Mouse (Mus musculus) hindbrain, postnatal 0 days (tissue): ENCODE data around the gene Ttc3. TPM values are rescaled to one million over a fixed set of nuclear protein-coding genes. Genes with fewer than 3 reads are reported as not detected.
"Not testable (repeated sequence)": the region's sequence is repeated elsewhere in the genome, so short reads cannot be mapped to it uniquely, and the experiment has no call there.

Experiments used
- ATAC-seq: fragments of 200-750 bp; cut with Nextera tagmentation; 2 replicates; pipeline ENCODE4 v1.8.0; 2017; ENCODE audit warnings: mild to moderate bottlenecking, moderate TSS enrichment, moderate library complexity
- DNase-seq: peaks from one replicate; pipeline ENCODE4 v3.0.0-alpha.2; 2015; ENCODE audit warnings: low spot score
- H3K27ac ChIP-seq: fragments of 300-500 bp; sonication (generic); 2 replicates; pipeline ENCODE4 v1.5.1; 2014; ENCODE audit warnings: mild to moderate bottlenecking
- H3K27me3 ChIP-seq: fragments of 300-500 bp; sonication (generic); 2 replicates; pipeline ENCODE4 v1.6.1; 2014; ENCODE audit warnings: low read length, mixed read lengths; ENCODE audit not compliant: insufficient read depth
- H3K36me3 ChIP-seq: fragments of 300-500 bp; sonication (generic); 2 replicates; pipeline ENCODE4 v1.6.1; 2014; ENCODE audit warnings: low read length, mixed read lengths; ENCODE audit not compliant: insufficient read depth
- H3K4me1 ChIP-seq: fragments of 300-500 bp; sonication (generic); 2 replicates; pipeline ENCODE4 v1.6.1; 2014; ENCODE audit warnings: antibody characterized with exemption, low read length, mixed read lengths; ENCODE audit not compliant: insufficient read depth
- H3K4me2 ChIP-seq: fragments of 300-500 bp; sonication (generic); 2 replicates; pipeline ENCODE4 v1.6.1; 2014; ENCODE audit warnings: low read depth, mild to moderate bottlenecking, low read length, moderate library complexity, mixed read lengths
- H3K4me3 ChIP-seq: fragments of 300-500 bp; sonication (generic); 2 replicates; pipeline ENCODE4 v1.5.1; 2014; ENCODE audit warnings: low read length
- H3K9ac ChIP-seq: fragments of 300-500 bp; sonication (generic); replicated peaks from 2 replicates; pipeline ENCODE4 v1.6.1; 2014; ENCODE audit warnings: mild to moderate bottlenecking, low read length, moderate library complexity, mixed read lengths
- H3K9me3 ChIP-seq: fragments of 300-500 bp; sonication (generic); 2 replicates; pipeline ENCODE4 v1.6.1; 2016; ENCODE audit warnings: low read length, mixed read lengths
- CTCF ChIP-seq: IDR thresholded peaks from 2 replicates; pipeline ENCODE4 v1.5.1; 2016; ENCODE audit warnings: antibody characterized with exemption, control low read depth, low read depth
- WGBS: fragments of 180-500 bp; shearing (Covaris S2); extraction: QIAGEN DNeasy Blood & Tissue Kit; methylation state at CpG from one replicate; pipeline ENCODE4 v1.1.7; 2014; 5-methylcytosine and 5-hydroxymethylcytosine counted together
- polyA plus RNA-seq: library from polyadenylated mRNA; unstranded; fragments of >200 nt; fragmentation: Nextera tagmentation; extraction: Ambion mirVana; gene quantifications from 2 replicates; pipeline ENCODE4 v1.2.1, GENCODE M21; 2015
- total RNA-seq: library from RNA; depleted of rRNA; stranded (reverse); fragments of >200 nt; gene quantifications from 2 replicates; pipeline ENCODE4 v1.2.3, GENCODE M21; 2014

Gene Ttc3
- total and polyA plus RNA-seq, 2 experiments from 2014 or later: 848 to 985 TPM

DNA sequence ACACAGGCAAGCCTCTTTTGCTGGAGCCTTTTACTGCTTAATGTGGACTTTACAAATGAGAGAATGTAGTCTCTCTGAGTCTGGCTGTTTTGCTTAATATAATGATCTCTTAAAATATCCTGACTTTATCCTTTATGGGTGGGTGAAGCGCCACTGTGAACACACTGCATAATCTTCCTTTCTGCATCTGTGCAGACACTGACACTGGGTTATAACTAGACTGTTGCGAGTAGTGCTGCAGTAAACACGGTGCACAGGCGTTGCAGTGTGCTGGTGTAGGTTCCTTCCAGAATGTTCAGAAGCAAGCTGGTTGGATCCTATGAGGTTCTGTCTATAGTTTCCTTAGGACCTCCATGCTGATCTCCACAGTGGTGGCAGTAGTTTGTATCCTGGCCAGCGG is 118.9 kb downstream of the Ttc3 start:
- ATAC-seq (no peak), DNase-seq (no peak)
- Histone ChIP-seq H3K27me3 (no peaks in the 10 kb centered on the region), H3K9ac (no peak overlapping the region), H3K36me3 (no peaks in the 10 kb centered on the region), H3K4me3 (no peak overlapping the region), H3K4me2 (no peak overlapping the region), H3K27ac (no peak overlapping the region), H3K4me1 (no peaks in the 10 kb centered on the region), H3K9me3 (no peaks in the 10 kb centered on the region)
- TF ChIP-seq CTCF: no peak
- WGBS: 89% methylated on average over 5 of the region's 5 CpGs

DNA sequence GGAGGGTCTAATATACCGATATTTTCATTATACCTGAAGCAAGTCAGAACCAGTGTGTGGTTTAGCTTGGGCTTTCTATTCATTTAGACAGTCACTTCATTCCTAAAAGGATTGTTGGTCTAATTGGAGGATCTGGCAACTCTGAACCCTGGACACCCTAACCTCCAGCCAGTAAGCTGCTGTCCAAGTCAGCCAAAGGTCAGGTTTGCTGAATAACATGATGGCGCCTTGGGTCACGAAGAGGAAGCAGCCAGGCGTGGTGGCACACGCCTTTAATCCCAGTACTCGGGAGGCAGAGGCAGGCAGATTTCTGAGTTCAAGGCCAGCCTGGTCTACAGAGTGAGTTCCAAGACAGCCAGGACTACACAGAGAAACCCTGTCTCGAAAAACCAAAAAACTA is 126.8 kb downstream of the Ttc3 start:
- not testable (repeated sequence) for ATAC-seq, DNase-seq, H3K27me3 ChIP-seq, H3K4me2 ChIP-seq, H3K4me1 ChIP-seq, H3K9ac ChIP-seq, H3K4me3 ChIP-seq, H3K27ac ChIP-seq, H3K9me3 ChIP-seq
- 92% methylated on average over 7 of the region's 7 CpGs for WGBS
- peaks cover 54% of the 10 kb centered on the region for H3K36me3 ChIP-seq

DNA sequence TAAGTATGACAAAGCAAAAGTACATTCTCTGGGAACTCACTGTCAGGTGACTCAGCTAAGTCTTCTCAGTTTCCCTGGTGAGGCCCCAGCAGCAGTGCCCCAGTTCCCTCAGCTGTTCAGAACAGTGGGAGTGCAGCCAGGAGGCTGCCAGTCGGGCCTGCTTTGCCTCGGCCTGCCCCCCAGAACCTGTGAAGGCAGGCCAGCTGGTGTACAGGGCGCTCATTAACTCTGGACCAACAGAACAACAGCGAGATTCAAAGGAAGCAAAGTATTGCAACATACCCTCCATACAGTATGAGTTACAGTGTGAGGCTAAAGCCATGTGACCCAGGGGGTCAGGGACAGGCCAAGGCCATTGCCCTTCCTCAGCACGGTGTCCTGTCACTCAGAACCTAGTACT is 127.5 kb downstream of the Ttc3 start:
- Histone ChIP-seq H3K4me3 (no peak overlapping the region), H3K4me2 (no peak overlapping the region), H3K4me1 (no peaks in the 10 kb centered on the region), H3K9me3 (no peaks in the 10 kb centered on the region), H3K27ac (peak overlapping the region; percentile 8; the same call in 1 of the 2 replicates), H3K27me3 (no peaks in the 10 kb centered on the region), H3K9ac (no peak overlapping the region), H3K36me3 (peaks cover 58% of the 10 kb centered on the region)
- TF ChIP-seq CTCF: no peak
- WGBS: 60% methylated on average over 5 of the region's 5 CpGs
- peak; percentile 39 for DNase-seq
- peak; percentile 75; the same call in 1 of the 2 replicates for ATAC-seq

DNA sequence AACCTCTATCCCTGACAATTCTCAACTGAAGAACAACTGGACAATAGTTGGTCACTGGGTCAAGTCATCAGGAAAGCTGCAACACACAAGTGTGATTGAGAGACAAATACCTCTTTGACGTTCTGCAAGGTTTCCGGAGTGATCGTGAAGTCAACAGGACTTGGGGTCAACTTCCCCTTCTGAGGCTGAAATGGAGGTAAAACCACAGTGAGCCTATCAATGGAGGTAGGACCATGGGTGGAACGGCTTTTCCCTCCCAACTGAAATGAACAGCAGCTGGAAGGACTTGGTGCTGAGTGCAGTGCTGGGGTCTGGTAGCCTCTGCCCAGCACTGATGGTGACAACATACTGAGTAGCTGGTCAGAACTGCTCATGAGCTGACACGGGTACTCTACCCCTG is 133.8 kb downstream of the Ttc3 start:
- Histone ChIP-seq H3K9ac (no peak overlapping the region), H3K9me3 (no peaks in the 10 kb centered on the region), H3K4me2 (no peak overlapping the region), H3K27me3 (no peaks in the 10 kb centered on the region), H3K4me1 (no peaks in the 10 kb centered on the region), H3K4me3 (no peak overlapping the region), H3K36me3 (peaks cover 52% of the 10 kb centered on the region), H3K27ac (no peak overlapping the region)
- ATAC-seq (no peak), DNase-seq (no peak)
- WGBS: 95% methylated on average over 5 of the region's 5 CpGs
- no peak for TF ChIP-seq CTCF

DNA sequence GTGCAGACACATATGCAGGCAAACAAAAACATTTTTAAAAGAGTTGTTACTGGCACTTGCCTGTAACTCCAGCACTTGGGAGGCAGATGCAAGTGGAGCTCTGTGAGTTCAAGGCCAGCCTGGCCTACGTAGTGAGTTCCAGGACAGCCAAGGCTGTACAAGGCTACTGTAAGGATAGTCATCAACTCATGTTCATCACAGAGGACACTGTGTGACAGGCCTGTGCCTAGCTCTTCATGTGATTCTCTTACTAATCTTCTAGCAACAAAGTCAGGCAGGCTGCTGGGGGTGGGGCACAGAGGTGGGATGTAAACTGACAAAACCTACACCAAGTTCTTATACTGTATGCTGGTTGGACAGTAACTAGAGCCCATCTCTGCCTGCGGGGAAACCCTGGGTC is 136.7 kb downstream of the Ttc3 start:
- Histone ChIP-seq H3K36me3 (peaks cover 42% of the 10 kb centered on the region), H3K9me3 (no peaks in the 10 kb centered on the region), H3K27ac (no peak overlapping the region), H3K4me3 (no peak overlapping the region), H3K9ac (no peak overlapping the region), H3K27me3 (no peaks in the 10 kb centered on the region), H3K4me1 (no peaks in the 10 kb centered on the region), H3K4me2 (no peak overlapping the region)
- no peak for ATAC-seq
- no peak for TF ChIP-seq CTCF
- DNase-seq: no peak
- 95% methylated on average over 2 of the region's 2 CpGs for WGBS

DNA sequence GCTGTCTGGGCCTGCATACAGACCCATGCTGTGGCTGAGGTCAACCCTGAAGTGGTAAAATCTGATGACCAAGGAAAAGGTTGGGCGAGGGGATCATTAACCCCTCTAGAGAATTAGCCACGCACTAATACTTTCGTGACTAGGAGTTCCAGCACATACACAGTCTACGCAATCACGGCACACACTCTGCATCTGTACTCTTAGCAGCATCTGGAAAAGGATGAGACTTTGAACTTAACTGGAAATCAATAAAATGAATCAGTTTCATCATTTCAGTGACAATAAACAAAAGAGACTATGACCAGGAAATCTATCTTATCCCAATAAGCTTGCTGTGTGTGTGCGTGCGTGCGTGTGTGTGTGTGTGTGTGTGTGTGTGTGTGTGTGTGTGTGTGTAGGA is 138.4 kb downstream of the Ttc3 start:
- no peak for ATAC-seq

DNA sequence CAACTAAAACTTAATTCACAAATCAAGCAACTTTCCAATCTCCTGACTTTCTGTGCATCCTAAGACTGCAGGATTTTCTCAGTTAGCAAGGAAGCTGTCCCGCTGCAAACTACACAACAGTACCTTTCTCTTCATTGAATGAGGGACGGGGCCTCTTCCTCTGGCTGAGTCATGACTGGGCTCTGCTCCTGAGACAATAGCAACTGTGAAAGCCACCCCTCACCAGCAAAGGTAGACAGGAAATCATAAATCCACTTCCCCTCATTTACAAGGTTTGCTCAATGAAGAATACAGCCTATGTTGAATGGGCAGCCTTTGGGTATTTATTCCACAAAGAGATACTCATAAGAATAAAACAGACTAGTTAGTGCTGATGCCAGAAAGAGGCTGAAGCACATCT is 139.6 kb downstream of the Ttc3 start:
- 82% methylated on average over 2 of the region's 2 CpGs for WGBS
- DNase-seq (no peak), ATAC-seq (no peak)
- TF ChIP-seq CTCF: no peak
- H3K9ac ChIP-seq: no peak overlapping the region
- H3K27ac ChIP-seq: no peak overlapping the region
- no peaks in the 10 kb centered on the region for H3K9me3 ChIP-seq
- H3K4me1 ChIP-seq: no peaks in the 10 kb centered on the region
- no peak overlapping the region for H3K4me3 ChIP-seq
- H3K36me3 ChIP-seq: peaks cover 24% of the 10 kb centered on the region; the same call in 1 of the 2 replicates
- no peaks in the 10 kb centered on the region for H3K27me3 ChIP-seq
- H3K4me2 ChIP-seq: no peak overlapping the region

More for the DNA sequence above, 138.4 kb downstream of the Ttc3 start:
- peaks cover 36% of the 10 kb centered on the region; the same call in 1 of the 2 replicates for H3K36me3 ChIP-seq
- H3K9ac ChIP-seq: no peak overlapping the region
- no peaks in the 10 kb centered on the region for H3K27me3 ChIP-seq
- no peak for TF ChIP-seq CTCF
- DNase-seq: no peak
- H3K9me3 ChIP-seq: no peaks in the 10 kb centered on the region
- H3K4me3 ChIP-seq: no peak overlapping the region
- no peak overlapping the region for H3K4me2 ChIP-seq
- whole genome bisulfite sequencing: 92% methylated on average over 8 of the region's 8 CpGs
- H3K4me1 ChIP-seq: no peaks in the 10 kb centered on the region
- H3K27ac ChIP-seq: no peak overlapping the region
